Mouse (Mus musculus) MEL (cell line): Measurements from ENCODE around the gene Cpt2. TPM values are rescaled to one million over a fixed set of nuclear protein-coding genes. Genes with fewer than 3 reads are reported as not detected.
A peak's percentile ranks its signal among the peaks of the same experiment; 100 is the strongest.

Source experiments
- DNase-seq: peaks from one replicate; pipeline ENCODE4 v3.0.0; 2011; ENCODE audit warnings: low read depth, low spot score
- H3K27ac ChIP-seq: 2 replicates; pipeline ENCODE4 v1.5.1; 2012; ENCODE audit warnings: low read depth, mild to moderate bottlenecking, control low read depth, low read length, moderate library complexity; ENCODE audit not compliant: control insufficient read depth
- H3K27me3 ChIP-seq, 2 experiments: fragments of 150-350 bp in 1 of 2; sonication (generic) in 1 of 2; 2 replicates each; pipeline ENCODE4 v1.6.1; 2012; ENCODE audit warnings: low read length in 2 of 2, mild to moderate bottlenecking in 2 of 2, improper control_type of control experiment in 1 of 2, moderate library complexity in 1 of 2; ENCODE audit not compliant: insufficient read depth in 2 of 2, control insufficient read depth in 1 of 2
- H3K36me3 ChIP-seq, 2 experiments: 2 replicates each; pipeline ENCODE4 v1.6.1; 2012 to 2014; ENCODE audit warnings: low read length in 2 of 2, improper control_type of control experiment in 1 of 2, inconsistent platforms in 1 of 2, mild to moderate bottlenecking in 1 of 2; ENCODE audit not compliant: insufficient read depth in 2 of 2, control insufficient read depth in 1 of 2
- H3K4me1 ChIP-seq, 2 experiments: fragments of 150-350 bp in 1 of 2; sonication (generic) in 1 of 2; 2 replicates each; pipeline ENCODE4 v1.6.1; 2012; ENCODE audit warnings: low read length in 2 of 2, improper control_type of control experiment in 1 of 2, mild to moderate bottlenecking in 1 of 2; ENCODE audit not compliant: insufficient read depth in 2 of 2, control insufficient read depth in 1 of 2
- H3K4me3 ChIP-seq, 2 experiments: fragments of 150-350 bp in 1 of 2; sonication (generic) in 1 of 2; 2 replicates each; pipeline ENCODE4 v1.5.1; 2012; ENCODE audit warnings: low read depth in 2 of 2, low read length in 2 of 2, mild to moderate bottlenecking in 2 of 2, moderate library complexity in 2 of 2, control low read depth in 1 of 2, improper control_type of control experiment in 1 of 2; ENCODE audit not compliant: control insufficient read depth in 1 of 2, insufficient read depth in 1 of 2
- H3K79me2 ChIP-seq: 2 replicates; pipeline ENCODE4 v1.6.1; 2012; ENCODE audit warnings: mild to moderate bottlenecking, low read length, moderate library complexity; ENCODE audit not compliant: control insufficient read depth, poor library complexity, insufficient read depth
- H3K9ac ChIP-seq: 2 replicates; pipeline ENCODE4 v1.6.1; 2012; ENCODE audit warnings: low read depth, mild to moderate bottlenecking, control low read depth, low read length, moderate library complexity; ENCODE audit not compliant: control insufficient read depth, poor library complexity, severe bottlenecking
- H3K9me3 ChIP-seq: fragments of 150-350 bp; sonication (generic); replicated peaks from 2 replicates; pipeline ENCODE4 v1.6.1; 2012; ENCODE audit warnings: mild to moderate bottlenecking, low read length, improper control_type of control experiment, moderate library complexity; ENCODE audit not compliant: insufficient read depth
- BHLHE40 ChIP-seq: IDR thresholded peaks from 2 replicates; pipeline ENCODE4 v1.6.1; 2012; ENCODE audit warnings: low read depth, mild to moderate bottlenecking, inconsistent platforms, low read length, improper control_type of control experiment, borderline replicate concordance
- CHD1 ChIP-seq: IDR thresholded peaks from 2 replicates; pipeline ENCODE4 v1.6.1; 2012; ENCODE audit warnings: low read depth, mild to moderate bottlenecking, inconsistent platforms, low read length, improper control_type of control experiment
- CTCF ChIP-seq, 3 experiments: IDR thresholded peaks in 2 of 3; conservative IDR thresholded peaks in 1 of 3; 2 replicates each; pipeline ENCODE4 v1.5.1; 2011 to 2012; ENCODE audit warnings: low read length in 3 of 3, low read depth in 2 of 3, mild to moderate bottlenecking in 2 of 3, improper control_type of control experiment in 1 of 3, inconsistent platforms in 1 of 3, mixed read lengths in 1 of 3, moderate library complexity in 1 of 3; ENCODE audit not compliant: control insufficient read depth in 1 of 3, insufficient read depth in 1 of 3, poor library complexity in 1 of 3, severe bottlenecking in 1 of 3
- EP300 ChIP-seq, 2 experiments: IDR thresholded peaks; 2 replicates each; pipeline ENCODE4 v1.6.1; 2011; ENCODE audit warnings: improper control_type of control experiment in 2 of 2, low read length in 2 of 2, low read depth in 1 of 2, mild to moderate bottlenecking in 1 of 2
- ETS1 ChIP-seq: IDR thresholded peaks from 2 replicates; pipeline ENCODE4 v1.6.1; 2012; ENCODE audit warnings: low read depth, mild to moderate bottlenecking, inconsistent platforms, low read length, improper control_type of control experiment, moderate library complexity
- GATA1 ChIP-seq: IDR thresholded peaks from 2 replicates; pipeline ENCODE4 v1.6.1; 2011; ENCODE audit warnings: low read depth, low read length, improper control_type of control experiment
- MAX ChIP-seq: IDR thresholded peaks from 2 replicates; pipeline ENCODE4 v1.6.1; 2011; ENCODE audit warnings: low read length, improper control_type of control experiment
- MAZ ChIP-seq: IDR thresholded peaks from 2 replicates; pipeline ENCODE4 v1.6.1; 2012; ENCODE audit warnings: low read depth, mild to moderate bottlenecking, inconsistent platforms, low read length, improper control_type of control experiment
- MYB ChIP-seq: IDR thresholded peaks from 2 replicates; pipeline ENCODE4 v1.6.1; 2011; ENCODE audit warnings: mild to moderate bottlenecking, low read depth, low read length, improper control_type of control experiment
- POLR2AphosphoS2 ChIP-seq: IDR thresholded peaks from 2 replicates; pipeline ENCODE4 v1.6.1; 2011; ENCODE audit warnings: low read length, improper control_type of control experiment
- POLR2AphosphoS5 ChIP-seq: IDR thresholded peaks from 2 replicates; pipeline ENCODE4 v1.6.1; 2012; ENCODE audit warnings: low read depth, borderline replicate concordance, mild to moderate bottlenecking, inconsistent platforms, low read length, moderate library complexity, mixed read lengths
- RAD21 ChIP-seq: IDR thresholded peaks from 2 replicates; pipeline ENCODE4 v1.6.1; 2011; ENCODE audit warnings: mild to moderate bottlenecking, low read depth, low read length, improper control_type of control experiment
- SIN3A ChIP-seq: IDR thresholded peaks from 2 replicates; pipeline ENCODE4 v1.6.1; 2012; ENCODE audit warnings: low read length, improper control_type of control experiment, inconsistent platforms
- SMC3 ChIP-seq: IDR thresholded peaks from 2 replicates; pipeline ENCODE4 v1.6.1; 2011; ENCODE audit warnings: low read depth, low read length, improper control_type of control experiment
- TBP ChIP-seq: IDR thresholded peaks from 2 replicates; pipeline ENCODE4 v1.8.0; 2011; ENCODE audit warnings: low read depth, low read length, improper control_type of control experiment
- UBTF ChIP-seq: IDR thresholded peaks from 2 replicates; pipeline ENCODE4 v1.6.1; 2012; ENCODE audit warnings: low read depth, mild to moderate bottlenecking, inconsistent platforms, low read length, improper control_type of control experiment, moderate library complexity, borderline replicate concordance; ENCODE audit not compliant: insufficient read depth
- USF2 ChIP-seq, 2 experiments: IDR thresholded peaks; 2 replicates each; pipeline ENCODE4 v1.6.1; 2011 to 2012; ENCODE audit warnings: improper control_type of control experiment in 2 of 2, low read length in 2 of 2, borderline replicate concordance in 1 of 2, inconsistent platforms in 1 of 2, low read depth in 1 of 2, mild to moderate bottlenecking in 1 of 2; ENCODE audit not compliant: insufficient read depth in 1 of 2
- polyA plus RNA-seq, 2 experiments: library from polyadenylated mRNA; stranded (reverse) in 1 of 2; unstranded in 1 of 2; fragments of >175 nt in 1 of 2; fragments of >200 nt in 1 of 2; gene quantifications; 2 replicates each; pipeline versions ENCODE4 v1.2.1 to v1.2.4; 2012; ENCODE audit warnings: low replicate concordance in 2 of 2, low read depth in 1 of 2; ENCODE audit not compliant: insufficient read length in 2 of 2, insufficient read depth in 1 of 2, missing spikeins in 1 of 2
- total RNA-seq: library from RNA; depleted of rRNA; stranded (reverse); fragments of 300-350 nt; gene quantifications from 2 replicates; pipeline ENCODE4 v1.2.3, GENCODE M21; 2012

Gene Cpt2
- total and polyA plus RNA-seq, 3 experiments, result 14.0 to 37.6 TPM; not detected in 1

GRCm38 (mm10) chr4:107931453-107931852 is 8.0 kb upstream of the Cpt2 start:
- H3K27ac ChIP-seq, result no peak overlapping the region
- H3K9ac ChIP-seq, result no peak overlapping the region
- no peak for DNase-seq
- peaks cover 4 to 21% of the 10 kb centered on the region in 2 experiments for H3K4me1 ChIP-seq
- no peaks in the 10 kb centered on the region for H3K79me2 ChIP-seq
- H3K36me3 ChIP-seq, result peaks cover 0 to 8% of the 10 kb centered on the region in 2 experiments; a peak in 2 of 4 replicates
- TF ChIP-seq BHLHE40, result no peak
- TF ChIP-seq RAD21, result peak; percentile 9; the same call in 1 of the 2 replicates
- no peak for TF ChIP-seq USF2 (IDR thresholded peaks at IDR 0.05; ENCODE audit: borderline replicate concordance in 1 of 2, insufficient read depth in 1 of 2, low read depth in 1 of 2, low read length in 2 of 2)
- TF ChIP-seq MAZ, result no peak
- no peak for TF ChIP-seq TBP
- TF ChIP-seq CTCF (IDR thresholded peaks at IDR 0.05 in 2 of 3, conservative IDR thresholded peaks at IDR 0.05 in 1 of 3; ENCODE audit: control insufficient read depth in 1 of 3, insufficient read depth in 1 of 3, low read depth in 2 of 3, low read length in 3 of 3, poor library complexity in 1 of 3, severe bottlenecking in 1 of 3), result peak in 1 of 3 experiments; percentile 3; a peak in 1 of 6 replicates
- TF ChIP-seq SMC3, result no peak
- TF ChIP-seq POLR2AphosphoS5, result no peak
- no peak for TF ChIP-seq MYB
- TF ChIP-seq UBTF, result no peak
- TF ChIP-seq CHD1, result no peak
- H3K4me3 ChIP-seq, result no peak overlapping the region
- H3K27me3 ChIP-seq, result no peaks in the 10 kb centered on the region
- H3K9me3 ChIP-seq, result no peaks in the 10 kb centered on the region

DNA sequence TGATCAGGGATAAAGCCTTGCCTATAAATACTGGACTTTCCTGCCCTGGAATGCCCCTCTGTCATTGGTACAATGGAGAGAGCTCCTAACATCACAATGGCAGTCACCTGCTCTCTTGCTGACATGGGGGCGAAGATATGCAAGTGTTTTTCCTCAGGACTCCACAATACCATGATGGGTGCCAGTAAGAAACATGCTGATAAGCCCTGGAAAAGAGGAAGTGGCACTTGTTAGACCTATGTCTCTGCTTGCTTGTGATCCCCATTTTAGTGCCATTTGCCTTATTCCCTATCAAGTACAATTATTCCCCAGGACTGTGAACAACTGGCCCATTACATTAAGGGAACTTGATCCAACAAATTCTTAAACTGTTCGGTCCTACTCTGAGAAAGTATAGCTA is 5.3 kb upstream of the Cpt2 start:
- TF ChIP-seq MAX (no peak), SIN3A (peak; percentile 34; the same call in 1 of the 2 replicates), GATA1 (peak; percentile 65), POLR2AphosphoS2 (no peak), ETS1 (no peak), EP300 (IDR thresholded peaks at IDR 0.05; ENCODE audit: low read depth in 1 of 2, low read length in 2 of 2) (peak; percentile 33 to 63; a peak in 1 of 4 replicates)
- TF ChIP-seq, all 39 proteins: peak for 3
- Histone ChIP-seq H3K36me3 (peaks cover 0 to 10% of the 10 kb centered on the region in 2 experiments; a peak in 2 of 4 replicates), H3K4me1 (peaks cover 4 to 14% of the 10 kb centered on the region in 2 experiments), H3K4me3 (no peak overlapping the region), H3K9ac (no peak overlapping the region), H3K79me2 (no peaks in the 10 kb centered on the region), H3K27me3 (no peaks in the 10 kb centered on the region), H3K27ac (no peak overlapping the region), H3K9me3 (no peaks in the 10 kb centered on the region)
- peak; percentile 62 for DNase-seq
